Mouse (Mus musculus) bone marrow macrophage, adult 2 months (primary cell): Measurements from ENCODE around the gene Trim31. TPM values are rescaled to one million over a fixed set of nuclear protein-coding genes. Genes with fewer than 3 reads are reported as not detected.

Experiments used
- H3K27ac ChIP-seq: 2 replicates; pipeline ENCODE4 v1.5.1; 2012; ENCODE audit warnings: low read depth, low read length; ENCODE audit not compliant: insufficient read depth
- H3K4me1 ChIP-seq: 2 replicates; pipeline ENCODE4 v1.6.1; 2012; ENCODE audit warnings: low read length; ENCODE audit not compliant: control insufficient read depth, insufficient read depth
- H3K4me3 ChIP-seq: 2 replicates; pipeline ENCODE4 v1.5.1; 2012; ENCODE audit warnings: mild to moderate bottlenecking, low read length, moderate library complexity; ENCODE audit not compliant: insufficient read depth
- CTCF ChIP-seq: IDR thresholded peaks from 2 replicates; pipeline ENCODE4 v1.5.1; 2012; ENCODE audit warnings: low read depth, mild to moderate bottlenecking, low read length, moderate library complexity
- POLR2A ChIP-seq: IDR thresholded peaks from 2 replicates; pipeline ENCODE4 v1.6.1; 2012; ENCODE audit warnings: mild to moderate bottlenecking, low read depth, low read length, borderline replicate concordance
- polyA plus RNA-seq: library from polyadenylated mRNA; stranded (reverse); fragments of >200 nt; gene quantifications from 2 replicates; pipeline ENCODE4 v1.2.4, GENCODE M21; 2012; ENCODE audit not compliant: missing spikeins, insufficient read depth, insufficient read length

Trim31 gene
- not detected in 2 replicates for polyA plus RNA-seq

GRCm38 (mm10) chr17:36897552-36898205 is at the start of gene Trim31:
Gene Trim31, plus strand, starts transcription at chr17:36898118.
- H3K4me3 ChIP-seq, result no peak within 1 kb of the TSS
- TF ChIP-seq POLR2A, result no peak
- TF ChIP-seq CTCF, result no peak
- H3K27ac ChIP-seq, result no peak within 1 kb of the TSS
- H3K4me1 ChIP-seq, result no peaks in the 10 kb centered on the region

DNA sequence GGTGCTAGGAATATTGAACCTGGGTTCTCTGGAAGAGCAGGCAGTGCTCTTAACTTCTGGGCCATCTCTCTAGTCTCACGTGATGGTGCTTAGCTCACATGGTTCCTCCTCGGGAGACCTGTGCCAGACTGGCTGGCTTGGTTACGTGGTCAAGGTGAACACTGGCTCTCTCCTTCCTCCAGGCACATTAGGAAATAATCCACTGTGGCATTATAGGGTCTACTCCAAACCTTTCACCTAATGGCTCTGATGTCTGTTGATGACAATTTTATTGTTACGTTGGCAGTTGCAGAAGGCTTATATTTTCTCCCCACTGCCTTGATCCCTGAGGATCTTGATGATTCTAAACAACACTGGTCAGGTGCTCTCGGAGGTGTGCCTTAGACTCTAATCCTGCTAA is 49.0 kb upstream of the Trim31 start:
- Histone ChIP-seq H3K4me1 (peaks cover 23% of the 10 kb centered on the region), H3K4me3 (no peak overlapping the region), H3K27ac (peak overlapping the region; percentile 64)
- no peak for TF ChIP-seq POLR2A
- no peak for TF ChIP-seq CTCF

DNA sequence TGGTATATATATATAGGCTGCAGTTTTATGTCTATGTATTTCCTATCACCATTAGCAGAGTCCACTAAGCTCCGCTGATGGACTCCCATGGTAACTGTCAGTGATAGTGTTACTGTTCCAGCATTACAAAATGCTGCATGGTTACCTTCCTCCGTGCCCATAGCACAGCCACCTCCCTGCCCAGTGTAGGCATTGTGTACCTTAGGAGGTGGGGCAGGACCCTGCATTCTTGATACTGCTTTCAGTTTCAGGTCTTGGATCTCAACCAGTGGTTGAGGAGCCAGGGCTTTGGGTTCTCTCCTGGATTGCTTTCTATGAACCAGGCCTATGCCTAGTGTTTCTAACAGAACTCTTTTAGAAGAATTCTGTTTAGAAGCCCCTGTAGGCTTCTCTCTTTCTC is 47.9 kb upstream of the Trim31 start:
- Histone ChIP-seq H3K27ac (peak overlapping the region; percentile 36; the same call in 1 of the 2 replicates), H3K4me1 (peaks cover 15% of the 10 kb centered on the region), H3K4me3 (no peak overlapping the region)
- TF ChIP-seq CTCF, result no peak
- no peak for TF ChIP-seq POLR2A

DNA sequence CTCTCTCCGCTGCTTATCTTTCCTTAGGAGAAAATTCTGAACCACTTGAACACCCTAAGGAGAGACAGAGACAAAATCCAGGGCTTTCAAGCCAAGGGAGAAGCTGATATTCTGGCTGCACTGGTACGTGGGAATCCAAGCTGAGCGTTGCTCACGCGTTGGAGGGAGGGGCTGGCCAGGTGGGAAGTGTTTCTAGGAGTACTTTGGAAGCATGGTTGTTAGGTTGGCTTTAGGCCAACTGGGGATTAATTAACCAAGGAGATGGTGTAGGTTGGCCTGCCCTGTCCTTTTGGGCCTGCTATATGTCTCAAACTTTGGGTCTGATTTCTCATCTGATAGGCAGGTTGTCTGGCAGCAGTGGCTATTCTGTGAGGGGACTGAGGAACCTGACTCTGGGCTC is 46.7 kb upstream of the Trim31 start:
- no peak overlapping the region for H3K4me3 ChIP-seq

DNA sequence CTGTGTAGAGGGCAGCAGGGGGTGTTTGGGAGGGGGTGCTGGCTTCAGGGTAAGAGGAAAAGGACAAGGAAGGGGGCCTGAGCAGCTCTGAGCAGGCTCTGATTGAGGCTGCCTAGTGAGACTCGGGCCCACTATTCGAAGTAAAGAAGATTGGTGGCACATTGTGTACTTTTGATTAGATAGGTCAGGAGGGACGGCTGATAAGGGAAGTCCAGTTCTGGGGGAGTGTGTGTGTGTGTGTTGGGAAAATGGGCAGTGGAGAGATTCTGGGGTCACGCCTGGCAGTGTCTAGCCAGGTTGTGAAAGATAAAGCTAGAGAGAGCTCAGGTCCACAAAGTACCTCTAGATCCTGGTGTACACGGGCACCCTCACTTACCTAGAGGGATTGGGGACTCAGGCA is 46.3 kb upstream of the Trim31 start:
- no peak overlapping the region for H3K27ac ChIP-seq
- peaks cover 15% of the 10 kb centered on the region for H3K4me1 ChIP-seq
- H3K4me3 ChIP-seq, result no peak overlapping the region
- TF ChIP-seq POLR2A (no peak), CTCF (no peak)

More for the DNA sequence above, 46.7 kb upstream of the Trim31 start:
- no peak for TF ChIP-seq POLR2A
- no peak for TF ChIP-seq CTCF
- Histone ChIP-seq H3K4me1 (peaks cover 15% of the 10 kb centered on the region), H3K27ac (no peak overlapping the region)

- peaks cover 12% of the 10 kb centered on the region for H3K4me1 ChIP-seq
- no peak overlapping the region for H3K4me3 ChIP-seq
- H3K27ac ChIP-seq, result no peak overlapping the region
- TF ChIP-seq CTCF (no peak), POLR2A (no peak)
Observed at GRCm38 (mm10) chr17:36855484-36855883, 42.4 kb upstream of the Trim31 start.

DNA sequence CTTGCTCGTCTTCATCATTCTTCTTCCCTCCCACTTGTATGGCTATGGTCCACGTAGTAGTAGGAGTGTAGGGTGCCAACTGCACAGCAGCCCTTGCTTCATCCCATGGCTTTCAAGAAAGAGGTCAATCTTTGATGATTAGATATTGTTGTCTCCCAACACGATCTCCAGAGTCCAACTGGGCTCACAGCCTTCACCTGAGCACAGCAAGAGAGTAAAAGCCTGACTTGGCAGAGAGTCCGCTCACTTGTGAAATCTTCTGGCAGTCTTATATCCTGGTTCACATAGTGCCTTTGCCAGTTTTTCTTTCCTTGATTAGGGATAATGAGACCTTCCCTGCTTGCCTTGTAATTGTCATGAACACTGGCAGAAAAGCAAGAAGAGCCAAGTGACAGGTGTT is 41.7 kb upstream of the Trim31 start:
- peaks cover 12% of the 10 kb centered on the region for H3K4me1 ChIP-seq
- no peak overlapping the region for H3K27ac ChIP-seq
- TF ChIP-seq CTCF (no peak), POLR2A (no peak)
- no peak overlapping the region for H3K4me3 ChIP-seq

GRCm38 (mm10) chr17:36858181-36858580 is 39.7 kb upstream of the Trim31 start:
- H3K4me1 ChIP-seq, result peaks cover 12% of the 10 kb centered on the region

DNA sequence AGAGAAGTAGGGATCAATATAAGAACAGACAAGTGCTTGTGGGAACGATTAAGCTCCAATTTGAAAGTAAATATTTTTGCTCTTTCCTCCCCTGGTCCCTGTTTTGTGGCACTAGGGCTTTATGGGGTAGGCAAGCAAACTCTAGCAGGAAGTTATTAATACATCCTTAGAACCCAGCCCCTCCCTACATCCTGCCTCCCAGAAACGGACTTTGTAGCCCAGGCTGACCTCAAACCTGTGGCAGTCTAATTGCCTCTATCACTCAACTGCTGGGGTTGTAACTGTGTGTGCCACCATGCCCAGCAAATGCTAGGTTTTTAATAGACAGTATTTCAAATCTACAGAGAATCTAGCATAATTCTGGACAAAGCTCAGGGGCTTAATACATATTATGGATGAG is 36.2 kb upstream of the Trim31 start:
- no peak for TF ChIP-seq POLR2A
- no peak for TF ChIP-seq CTCF
- Histone ChIP-seq H3K4me1 (peaks cover 12% of the 10 kb centered on the region), H3K4me3 (no peak overlapping the region)

More at GRCm38 (mm10) chr17:36858181-36858580, 39.7 kb upstream of the Trim31 start:
- Histone ChIP-seq H3K27ac (no peak overlapping the region), H3K4me3 (no peak overlapping the region)
- no peak for TF ChIP-seq POLR2A
- no peak for TF ChIP-seq CTCF

DNA sequence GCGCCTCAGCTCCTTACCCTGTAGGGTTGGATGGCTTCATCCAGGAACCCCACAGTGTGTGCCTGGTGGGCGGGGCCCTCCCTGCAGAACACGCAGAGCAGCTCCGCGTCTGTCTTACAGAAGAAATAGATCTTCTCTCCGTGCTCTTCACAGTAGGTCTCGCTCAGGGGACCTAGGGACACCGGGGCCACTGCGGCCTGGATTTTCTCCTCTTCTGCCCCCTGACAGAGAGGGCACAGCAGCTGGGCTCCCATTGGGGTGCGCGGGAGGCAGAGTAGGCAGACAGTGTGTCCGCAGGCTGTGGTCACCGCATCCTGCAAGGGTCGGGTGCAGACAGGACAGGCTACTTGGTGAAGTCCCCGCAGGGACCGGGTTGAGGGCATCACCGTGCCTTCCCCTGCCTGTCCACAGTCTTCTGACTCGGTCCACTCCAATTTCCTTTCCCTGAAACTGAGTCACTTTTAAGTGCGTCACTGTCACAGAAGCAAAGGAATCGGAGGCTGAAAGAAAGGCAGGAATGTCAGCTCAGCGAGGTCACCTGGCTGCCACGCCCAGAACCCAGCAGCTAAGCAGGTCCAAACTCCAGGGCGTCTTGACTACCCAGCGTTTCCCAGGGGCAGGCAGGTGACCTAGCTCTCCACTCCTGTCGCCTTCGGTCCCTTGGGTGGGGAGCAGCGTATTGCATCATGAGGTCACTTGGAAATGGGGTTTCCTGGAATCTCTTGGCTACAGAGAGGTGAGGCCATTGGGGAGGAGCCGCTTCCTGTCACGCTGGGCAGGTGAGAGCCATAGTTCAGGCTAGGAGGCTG is 31.0 kb upstream of the Trim31 start, which contains the start of gene Trim15:
Gene Trim15 (minus strand): TSS at position 492 of the 809 bp plus-strand sequence.
- H3K27ac ChIP-seq, result no peak within 1 kb of the TSS

More for the DNA sequence above, 36.2 kb upstream of the Trim31 start:
- H3K27ac ChIP-seq, result no peak overlapping the region

More for the DNA sequence above, 31.0 kb upstream of the Trim31 start, which contains the start of gene Trim15:
- TF ChIP-seq CTCF (no peak), POLR2A (no peak)
- H3K4me3 ChIP-seq, result no peak within 1 kb of the TSS
- H3K4me1 ChIP-seq, result no peaks in the 10 kb centered on the region
